Mouse (Mus musculus): Measurements from ENCODE around the gene Cbx2. TPM values are rescaled to one million over a fixed set of nuclear protein-coding genes. Genes with fewer than 3 reads are reported as not detected.

Gene Cbx2
- polyA plus RNA-seq, 1 experiment from 2014 or later = 103 TPM

DNA sequence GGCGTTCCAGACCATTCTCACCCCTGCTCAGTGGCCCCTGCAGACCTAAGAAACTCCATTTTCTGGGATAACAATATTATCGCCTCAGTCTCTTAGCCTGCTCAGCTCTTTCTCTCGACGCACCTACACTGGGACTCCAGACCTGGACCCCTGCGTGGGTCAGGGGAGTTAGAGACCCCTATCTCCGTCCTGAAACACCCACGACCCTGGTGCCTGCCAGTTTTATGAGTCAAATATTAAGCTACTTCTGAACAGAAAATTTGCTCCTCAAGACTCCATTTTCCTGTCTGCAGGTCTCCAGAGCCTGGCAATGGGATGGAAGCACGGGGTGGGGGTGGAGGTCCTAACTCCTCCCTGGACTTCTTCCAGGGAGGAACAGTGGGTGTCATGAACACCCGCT is 34.5 kb downstream of the Cbx2 start:
- Histone ChIP-seq H3K27ac (ENCODE audit: low read depth, low read length) (no peak overlapping the region), H3K36me3 (ENCODE audit: control insufficient read depth, insufficient read depth, low read length) (no peaks in the 10 kb centered on the region), H3K27me3 (ENCODE audit: control insufficient read depth, insufficient read depth, low read length) (peaks cover 73% of the 10 kb centered on the region), H3K9me3 (ENCODE audit: control insufficient read depth, low read length) (no peaks in the 10 kb centered on the region), H3K4me1 (replicated peaks; ENCODE audit: control insufficient read depth, insufficient read depth, low read length) (peaks cover 35% of the 10 kb centered on the region), H3K4me2 (ENCODE audit: low read depth, low read length, severe bottlenecking) (peak overlapping the region; percentile 98), H3K9ac (ENCODE audit: low read length) (peak overlapping the region; percentile 98), H3K4me3 (ENCODE audit: low read depth, low read length) (peak overlapping the region; percentile 52)
- ATAC-seq (replicated peaks; ENCODE audit: low FRiP score) (no peak), DNase-seq (ENCODE audit: low spot score) (peak; percentile 59)
- 2% methylated on average over 9 of the region's 9 CpGs for WGBS

DNA sequence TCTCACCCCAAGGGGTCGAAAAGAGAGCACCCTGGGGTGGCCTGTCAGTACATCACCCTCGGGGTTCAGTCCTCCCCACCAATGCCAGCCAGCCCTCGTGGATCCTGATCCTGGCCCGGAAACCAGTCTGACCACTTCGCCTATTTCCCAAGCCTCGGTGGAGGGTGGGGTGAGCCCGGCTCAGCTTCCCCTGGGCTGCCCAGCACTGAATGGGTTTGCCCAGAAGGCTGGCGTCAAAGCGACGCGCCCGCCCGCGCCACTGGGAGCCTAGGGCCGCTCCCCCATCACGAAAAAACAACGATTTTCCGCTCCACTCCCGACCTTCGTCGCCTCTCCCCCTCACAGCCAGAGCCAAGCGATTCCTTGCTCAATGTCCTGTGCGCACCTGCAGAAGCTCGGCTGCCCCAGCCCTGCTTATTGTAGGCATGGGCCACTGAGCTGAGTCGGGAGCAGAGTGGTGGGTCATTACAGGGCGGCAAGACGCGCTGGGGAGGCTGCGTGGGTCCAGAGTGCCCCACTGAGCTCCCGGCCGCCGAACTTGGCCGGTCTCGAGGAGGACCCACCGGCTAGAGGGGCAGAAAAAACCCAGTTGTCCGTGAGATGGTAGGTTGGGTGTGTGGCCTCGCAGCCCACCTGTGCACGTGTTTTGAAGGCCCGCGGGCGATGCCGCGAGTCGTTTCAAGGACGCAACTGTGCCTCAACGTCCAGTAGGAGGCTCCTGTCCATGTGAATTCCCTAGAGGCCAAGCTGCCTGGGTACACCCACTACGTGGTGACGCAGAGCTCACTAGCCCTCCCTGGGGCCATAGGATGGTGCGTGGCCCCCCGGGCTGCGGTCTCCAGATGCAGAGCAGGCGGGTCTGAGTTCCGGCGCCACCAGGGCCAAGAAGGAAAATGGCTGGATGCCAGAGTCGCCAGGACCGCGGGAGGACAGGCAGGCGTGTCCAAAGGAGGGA is 35.6 kb downstream of the Cbx2 start:
- Histone ChIP-seq H3K9me3 (ENCODE audit: control insufficient read depth, low read length) (no peaks in the 10 kb centered on the region), H3K27ac (ENCODE audit: low read depth, low read length) (no peak overlapping the region), H3K4me3 (ENCODE audit: low read depth, low read length) (peak overlapping the region; percentile 15), H3K36me3 (ENCODE audit: control insufficient read depth, insufficient read depth, low read length) (no peaks in the 10 kb centered on the region), H3K4me2 (ENCODE audit: low read depth, low read length, severe bottlenecking) (peak overlapping the region; percentile 31; the same call in 1 of the 2 replicates), H3K4me1 (replicated peaks; ENCODE audit: control insufficient read depth, insufficient read depth, low read length) (peaks cover 26% of the 10 kb centered on the region), H3K27me3 (ENCODE audit: control insufficient read depth, insufficient read depth, low read length) (peaks cover 66% of the 10 kb centered on the region), H3K9ac (ENCODE audit: low read length) (no peak overlapping the region)
- 3% methylated on average over 58 of the region's 58 CpGs for WGBS
- DNase-seq (ENCODE audit: low spot score) = peak; percentile 67
- ATAC-seq (replicated peaks; ENCODE audit: low FRiP score) = no peak

DNA sequence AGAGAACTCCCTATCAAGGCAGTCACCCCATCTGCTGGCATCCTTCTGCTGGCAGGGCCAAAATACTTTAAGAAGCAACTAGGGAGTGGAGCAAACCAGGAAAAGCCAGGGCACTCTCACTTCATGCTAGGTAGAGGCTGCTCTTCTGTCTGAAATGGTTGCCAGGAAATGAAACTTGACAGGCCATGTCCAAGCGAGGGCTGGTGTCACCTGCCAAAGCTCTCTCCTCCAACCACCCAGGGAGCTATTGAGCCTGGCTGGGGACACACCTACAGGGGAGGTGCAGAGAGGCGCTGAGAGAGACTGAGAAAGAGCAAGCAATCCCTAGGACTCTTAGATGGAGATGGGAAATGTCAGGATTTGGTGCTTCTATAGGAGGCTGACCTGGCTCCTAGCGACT is 36.5 kb downstream of the Cbx2 start:
- DNase-seq (ENCODE audit: low spot score) (no peak), ATAC-seq (replicated peaks; ENCODE audit: low FRiP score) (no peak)
- H3K4me3 ChIP-seq (ENCODE audit: low read depth, low read length) = no peak overlapping the region
- H3K27ac ChIP-seq (ENCODE audit: low read depth, low read length) = no peak overlapping the region
- peaks cover 60% of the 10 kb centered on the region for H3K27me3 ChIP-seq (ENCODE audit: control insufficient read depth, insufficient read depth, low read length)
- H3K9me3 ChIP-seq (ENCODE audit: control insufficient read depth, low read length) = no peaks in the 10 kb centered on the region
- WGBS = 2% methylated on average over 3 of the region's 3 CpGs
- peaks cover 20% of the 10 kb centered on the region for H3K4me1 ChIP-seq (replicated peaks; ENCODE audit: control insufficient read depth, insufficient read depth, low read length)
- no peaks in the 10 kb centered on the region for H3K36me3 ChIP-seq (ENCODE audit: control insufficient read depth, insufficient read depth, low read length)
- no peak overlapping the region for H3K9ac ChIP-seq (ENCODE audit: low read length)
- H3K4me2 ChIP-seq (ENCODE audit: low read depth, low read length, severe bottlenecking) = no peak overlapping the region

DNA sequence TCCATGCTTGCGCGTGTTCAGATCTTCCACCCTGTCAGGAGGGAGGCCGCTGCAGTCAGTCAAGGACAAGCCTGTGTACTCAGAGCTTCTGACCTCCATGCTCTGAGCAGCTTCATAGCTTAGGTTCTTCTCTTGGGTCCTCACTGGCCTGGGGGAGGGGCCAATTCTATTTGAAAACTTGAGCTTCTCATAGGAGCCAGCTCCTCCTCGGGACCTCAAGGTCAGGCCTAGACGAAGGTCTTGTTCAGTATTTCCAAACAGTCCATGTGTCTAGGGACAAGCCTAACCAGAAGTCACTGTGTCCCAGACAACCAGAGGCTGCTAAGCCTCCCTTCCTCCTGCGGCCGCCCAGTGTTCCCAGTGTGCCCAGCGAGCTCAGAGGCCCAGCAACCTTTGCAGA is 44.1 kb downstream of the Cbx2 start:
- Histone ChIP-seq H3K27me3 (ENCODE audit: control insufficient read depth, insufficient read depth, low read length) (peaks cover 3% of the 10 kb centered on the region), H3K4me2 (ENCODE audit: low read depth, low read length, severe bottlenecking) (no peak overlapping the region)

DNA sequence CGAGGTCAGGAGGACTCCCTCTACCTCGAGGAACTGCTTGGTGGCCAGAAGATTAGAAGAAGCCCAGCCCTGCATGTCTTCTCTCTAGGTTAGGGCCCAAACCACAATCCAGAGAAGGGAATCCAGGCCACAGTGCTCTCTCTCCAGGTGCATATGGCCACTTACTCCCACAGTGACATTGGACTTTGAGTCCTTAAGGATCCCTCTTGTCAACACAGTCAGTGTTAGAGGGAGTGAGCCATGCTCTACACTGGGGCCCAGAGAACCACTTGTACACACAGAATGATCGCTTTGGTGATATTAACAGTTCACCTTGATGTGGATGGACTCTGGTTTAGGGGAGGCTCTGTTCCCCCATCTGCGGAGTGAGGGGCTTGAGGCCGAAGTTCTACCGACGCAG is 49.5 kb downstream of the Cbx2 start:
- Histone ChIP-seq H3K4me1 (replicated peaks; ENCODE audit: control insufficient read depth, insufficient read depth, low read length) (no peaks in the 10 kb centered on the region), H3K4me3 (ENCODE audit: low read depth, low read length) (no peak overlapping the region), H3K36me3 (ENCODE audit: control insufficient read depth, insufficient read depth, low read length) (no peaks in the 10 kb centered on the region), H3K4me2 (ENCODE audit: low read depth, low read length, severe bottlenecking) (no peak overlapping the region), H3K9ac (ENCODE audit: low read length) (no peak overlapping the region), H3K9me3 (ENCODE audit: control insufficient read depth, low read length) (no peaks in the 10 kb centered on the region), H3K27ac (ENCODE audit: low read depth, low read length) (no peak overlapping the region), H3K27me3 (ENCODE audit: control insufficient read depth, insufficient read depth, low read length) (no peaks in the 10 kb centered on the region; the same call in 1 of the 2 replicates)
- 84% methylated on average over 7 of the region's 7 CpGs for WGBS
- DNase-seq (ENCODE audit: low spot score) = no peak
- ATAC-seq (replicated peaks; ENCODE audit: low FRiP score) = no peak

More for the DNA sequence above, 44.1 kb downstream of the Cbx2 start:
- no peak for ATAC-seq (replicated peaks; ENCODE audit: low FRiP score)
- Histone ChIP-seq H3K9me3 (ENCODE audit: control insufficient read depth, low read length) (no peaks in the 10 kb centered on the region), H3K9ac (ENCODE audit: low read length) (no peak overlapping the region), H3K4me3 (ENCODE audit: low read depth, low read length) (no peak overlapping the region), H3K4me1 (replicated peaks; ENCODE audit: control insufficient read depth, insufficient read depth, low read length) (no peaks in the 10 kb centered on the region), H3K27ac (ENCODE audit: low read depth, low read length) (no peak overlapping the region), H3K36me3 (ENCODE audit: control insufficient read depth, insufficient read depth, low read length) (no peaks in the 10 kb centered on the region)
- DNase-seq (ENCODE audit: low spot score) = no peak
- 78% methylated on average over 8 of the region's 8 CpGs for WGBS

DNA sequence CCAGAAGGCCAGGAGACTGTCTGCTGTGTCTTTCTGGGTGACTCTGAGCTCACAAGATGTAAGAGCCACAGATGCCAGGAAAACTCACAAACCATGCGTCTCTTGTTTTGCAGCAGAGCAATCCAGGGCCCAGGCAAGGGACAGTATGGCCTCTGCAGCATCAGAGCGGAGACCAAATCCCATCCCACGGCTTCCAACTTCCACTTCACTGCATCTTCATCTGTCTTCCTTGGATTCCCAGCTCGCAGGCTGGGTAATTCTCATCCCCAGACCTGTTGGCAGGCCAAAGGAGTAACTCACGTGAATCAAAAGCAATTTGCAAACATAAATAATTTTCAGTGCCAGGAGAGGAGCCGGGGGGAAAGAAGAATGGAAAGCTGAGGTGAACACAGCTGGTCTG is 50.2 kb downstream of the Cbx2 start:
- Histone ChIP-seq H3K9ac (ENCODE audit: low read length) (no peak overlapping the region), H3K4me3 (ENCODE audit: low read depth, low read length) (no peak overlapping the region), H3K36me3 (ENCODE audit: control insufficient read depth, insufficient read depth, low read length) (no peaks in the 10 kb centered on the region), H3K4me2 (ENCODE audit: low read depth, low read length, severe bottlenecking) (no peak overlapping the region), H3K27me3 (ENCODE audit: control insufficient read depth, insufficient read depth, low read length) (no peaks in the 10 kb centered on the region), H3K27ac (ENCODE audit: low read depth, low read length) (no peak overlapping the region), H3K9me3 (ENCODE audit: control insufficient read depth, low read length) (no peaks in the 10 kb centered on the region), H3K4me1 (replicated peaks; ENCODE audit: control insufficient read depth, insufficient read depth, low read length) (no peaks in the 10 kb centered on the region)
- ATAC-seq (replicated peaks; ENCODE audit: low FRiP score) (no peak), DNase-seq (ENCODE audit: low spot score) (no peak)
- WGBS = 74% methylated on average over 6 of the region's 6 CpGs

DNA sequence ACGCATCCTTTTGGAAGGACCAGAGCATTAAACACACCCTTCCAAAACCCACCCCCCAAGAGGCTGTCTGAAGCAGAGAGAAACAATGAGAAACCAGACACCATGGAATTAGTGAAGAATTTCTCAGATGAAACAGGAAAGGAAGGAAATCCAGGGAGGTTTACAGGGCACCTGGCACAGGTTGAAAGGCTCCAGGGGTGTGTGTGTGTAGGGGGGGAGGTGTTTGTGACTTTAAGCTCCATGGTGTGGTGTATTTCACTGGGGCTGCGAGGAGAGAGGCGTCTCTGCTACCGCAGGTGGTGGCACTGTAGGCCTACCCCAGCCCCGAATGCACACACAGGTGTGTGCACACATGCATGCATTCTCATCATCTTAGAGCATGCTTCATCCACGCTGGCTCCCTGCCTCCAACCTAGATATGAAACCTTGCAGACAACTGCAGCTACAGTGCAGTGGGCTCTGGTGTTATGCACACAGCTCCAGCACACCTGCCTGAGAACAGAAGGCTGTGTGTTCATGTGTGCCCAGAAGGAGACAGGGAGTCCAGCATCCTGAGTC is 51.2 kb downstream of the Cbx2 start:
- Histone ChIP-seq H3K9ac (ENCODE audit: low read length) (no peak overlapping the region), H3K27me3 (ENCODE audit: control insufficient read depth, insufficient read depth, low read length) (no peaks in the 10 kb centered on the region), H3K36me3 (ENCODE audit: control insufficient read depth, insufficient read depth, low read length) (no peaks in the 10 kb centered on the region), H3K4me3 (ENCODE audit: low read depth, low read length) (no peak overlapping the region), H3K4me2 (ENCODE audit: low read depth, low read length, severe bottlenecking) (no peak overlapping the region), H3K9me3 (ENCODE audit: control insufficient read depth, low read length) (no peaks in the 10 kb centered on the region), H3K27ac (ENCODE audit: low read depth, low read length) (no peak overlapping the region), H3K4me1 (replicated peaks; ENCODE audit: control insufficient read depth, insufficient read depth, low read length) (peaks cover 6% of the 10 kb centered on the region; the same call in 1 of the 2 replicates)
- WGBS = 67% methylated on average over 6 of the region's 6 CpGs
- no peak for DNase-seq (ENCODE audit: low spot score)
- ATAC-seq (replicated peaks; ENCODE audit: low FRiP score) = no peak

DNA sequence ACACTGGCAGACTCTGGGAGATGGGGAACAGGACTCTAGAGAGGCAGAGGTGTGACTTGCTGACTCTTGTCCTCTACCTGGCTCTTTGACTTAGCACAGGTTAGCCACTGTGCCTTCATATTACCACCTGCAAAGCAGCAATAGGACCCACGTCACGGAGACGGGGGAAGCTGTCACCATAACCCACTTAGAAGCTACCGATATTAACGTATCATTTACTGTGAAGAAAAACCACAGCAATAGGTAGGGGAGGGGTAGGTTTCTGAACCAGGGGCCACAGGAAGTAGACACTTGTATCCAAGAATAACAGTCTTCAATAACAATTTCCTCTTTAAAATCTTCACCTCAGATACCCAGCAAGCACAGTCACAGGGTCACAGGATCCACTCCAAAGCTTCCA is 53.0 kb downstream of the Cbx2 start:
- no peak for ATAC-seq (replicated peaks; ENCODE audit: low FRiP score)
- H3K4me1 ChIP-seq (replicated peaks; ENCODE audit: control insufficient read depth, insufficient read depth, low read length) = peaks cover 16% of the 10 kb centered on the region
- peaks cover 13% of the 10 kb centered on the region for H3K27me3 ChIP-seq (ENCODE audit: control insufficient read depth, insufficient read depth, low read length)

More for the DNA sequence above, 53.0 kb downstream of the Cbx2 start:
- Histone ChIP-seq H3K4me2 (ENCODE audit: low read depth, low read length, severe bottlenecking) (no peak overlapping the region), H3K27ac (ENCODE audit: low read depth, low read length) (no peak overlapping the region), H3K9ac (ENCODE audit: low read length) (no peak overlapping the region), H3K9me3 (ENCODE audit: control insufficient read depth, low read length) (no peaks in the 10 kb centered on the region), H3K36me3 (ENCODE audit: control insufficient read depth, insufficient read depth, low read length) (no peaks in the 10 kb centered on the region), H3K4me3 (ENCODE audit: low read depth, low read length) (no peak overlapping the region)
- DNase-seq (ENCODE audit: low spot score) = no peak
- 89% methylated on average over 5 of the region's 5 CpGs for WGBS
